26 mouse cellular contexts compared by ENCODE assay signal in the genomic region with DNA sequence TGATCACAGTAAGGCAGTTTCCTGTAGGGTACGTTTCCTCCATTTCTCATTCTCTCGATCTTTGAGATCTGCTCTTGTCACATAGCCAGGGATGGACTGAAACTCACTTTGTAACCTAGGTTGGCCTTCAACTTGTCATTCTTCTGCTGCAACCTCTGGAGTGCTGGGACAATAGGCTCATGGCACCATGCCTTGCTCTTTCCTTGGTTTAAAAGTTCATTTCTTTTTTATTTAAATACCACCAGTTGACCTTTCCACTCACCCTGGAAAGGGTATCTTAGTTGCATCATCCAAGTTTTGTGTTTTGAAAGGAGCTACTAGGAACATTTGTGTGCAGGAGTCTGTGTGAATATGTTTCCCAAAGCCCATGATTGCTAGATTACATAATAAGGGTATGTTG. TPM values are rescaled to one million over a fixed set of nuclear protein-coding genes. Genes with fewer than 3 reads are reported as not detected.
DNase-seq lines count a peak whose midpoint lies in the region; TF ChIP-seq lines count a peak whose summit lies in the region.
"Had no signal": no experiment of that assay in that cellular context is flagged by ENCODE, and none has a peak within 500 bp of the region (broad histone marks: within the 10 kb centered on the region; RNA-seq: fewer than 3 reads in every experiment).

No protein-coding gene starts in this region.

- DNase-seq in adrenal gland, adult 2 months: peak; percentile 21
- no peak for DNase-seq in adrenal gland, postnatal 25 days
- peak; percentile 4 for DNase-seq in lung, postnatal 25 days (ENCODE audit: low spot score)
- DNase-seq in lung, adult 2 months: no peak
- peak; percentile 89 for DNase-seq in R1 (ENCODE audit: low read depth, low spot score)
- no peak for DNase-seq in cerebellum, adult 2 months
- DNase-seq in cerebellum, postnatal 10 days: no peak
- DNase-seq: adrenal gland, adult 8-10 months; adrenal gland, postnatal 36 days; cerebellum, adult 18-20 months; cerebellum, adult 9-11 months; cerebellum, postnatal 36 days; embryo, embryonic 11 days; gastrocnemius, adult 2 months; gastrocnemius, postnatal 14 days; heart, adult 18-20 months; heart, postnatal 14 days; heart, postnatal 4 days had no signal

- 57% methylated on average over 2 of the region's 2 CpGs for WGBS in lung, adult 2 months
- WGBS in cerebellum, adult 2 months: 53% methylated on average over 2 of the region's 2 CpGs

- no peak for TF ChIP-seq CTCF in lung, adult 2 months (IDR thresholded peaks at IDR 0.05; ENCODE audit: insufficient read depth, low read length)
- TF ChIP-seq CTCF in cerebellum, adult 2 months (IDR thresholded peaks at IDR 0.05; ENCODE audit: borderline replicate concordance, insufficient read depth, low read depth, low read length): no peak

- H3K4me3 ChIP-seq in lung, adult 2 months (replicated peaks; ENCODE audit: extremely low read depth, low read depth, low read length): no peak overlapping the region
- H3K4me3 ChIP-seq in cerebellum, adult 2 months (replicated peaks; ENCODE audit: insufficient read depth, low read depth, low read length): no peak overlapping the region
- H3K4me3 ChIP-seq: embryonic facial prominence, embryonic 10.5 days; embryonic facial prominence, embryonic 13.5 days; erythroblast, embryonic 14.5 days; forebrain, embryonic 12.5 days; gastrocnemius, adult 2 months; heart, embryonic 10.5 days; heart, embryonic 13.5 days had no signal

- no peak overlapping the region for H3K27ac ChIP-seq in cerebellum, adult 2 months (ENCODE audit: insufficient read depth, low read length)
- H3K27ac ChIP-seq: embryonic facial prominence, embryonic 10.5 days; embryonic facial prominence, embryonic 13.5 days; forebrain, embryonic 12.5 days; gastrocnemius, adult 2 months; heart, embryonic 10.5 days; heart, embryonic 13.5 days; hindbrain, embryonic 14.5 days; hindbrain, postnatal 0 days had no signal

- H3K27me3 ChIP-seq in cerebellum, adult 2 months (ENCODE audit: control insufficient read depth, insufficient read depth, low read length): no peaks in the 10 kb centered on the region
- H3K27me3 ChIP-seq: embryonic facial prominence, embryonic 13.5 days; forebrain, embryonic 12.5 days; heart, embryonic 13.5 days had no signal

- H3K4me1 ChIP-seq in lung, adult 2 months (ENCODE audit: control insufficient read depth, insufficient read depth, low read length): no peaks in the 10 kb centered on the region
- H3K4me1 ChIP-seq in cerebellum, adult 2 months (ENCODE audit: control insufficient read depth, insufficient read depth, low read length): 0 out of 2 replicates have a peak, but pooled peaks cover 2% of the 10 kb centered on the region
- H3K4me1 ChIP-seq: embryonic facial prominence, embryonic 13.5 days; heart, embryonic 10.5 days had no signal

- no peak for TF ChIP-seq POLR2A in lung, adult 2 months (IDR thresholded peaks at IDR 0.05; ENCODE audit: borderline replicate concordance, extremely low read depth, low read depth, low read length)
- no peak for TF ChIP-seq POLR2A in cerebellum, adult 2 months (IDR thresholded peaks at IDR 0.05; ENCODE audit: borderline replicate concordance, insufficient read depth, low read length)

RNA-seq across cellular contexts. Expression of gene Ccdc171, which starts 6.2 kb away (rescaled TPM):
- 1 to 10 TPM; 1.8 to 2.2 TPM for total RNA-seq in adrenal gland, adult 2 months (2021)
- polyA plus RNA-seq in adrenal gland, adult 2 months (2012; rRNA removed): 0.20 and 0.40 TPM in 2 replicates
- total RNA-seq in adrenal gland, postnatal 25 days (2021): 3.6 and 3.7 TPM in 2 replicates
- 0.81 and 1.5 TPM in 2 replicates for polyA plus RNA-seq in lung, adult 2 months (2012; rRNA removed)
- polyA plus RNA-seq in cerebellum, adult 2 months (2012; rRNA removed): 1.8 and 2.1 TPM in 2 replicates
- polyA plus RNA-seq: erythroblast, embryonic 14.5 days had no signal

RNA-seq across cellular contexts. Expression of gene Psip1, which starts 32.9 kb away (rescaled TPM):
- 10 to 100 TPM; 41.3 to 51.6 TPM for total RNA-seq in adrenal gland, adult 2 months (2021)
- polyA plus RNA-seq in adrenal gland, adult 2 months (2012; rRNA removed): 14.0 and 23.9 TPM in 2 replicates
- total RNA-seq in adrenal gland, postnatal 25 days (2021): 58.7 and 67.3 TPM in 2 replicates
- polyA plus RNA-seq in lung, adult 2 months (2012; rRNA removed): 18.0 and 24.0 TPM in 2 replicates
- 191 and 200 TPM in 2 replicates for polyA plus RNA-seq in cerebellum, adult 2 months (2012; rRNA removed)

Comparison
In these comparisons a context has a peak if more than half of its experiments do, and no peak if none do; other contexts are left out.
1. DNase-seq: peak in adrenal gland, adult 2 months (single experiment), lung, postnatal 25 days (single experiment) and R1 (single experiment); none in adrenal gland, postnatal 25 days (single experiment), lung, adult 2 months (single experiment), cerebellum, adult 2 months (0 of 2) and cerebellum, postnatal 10 days (0 of 2).